Mouse (Mus musculus) heart, adult 8-10 months (tissue): ENCODE data around the gene Ece2. TPM values are rescaled to one million over a fixed set of nuclear protein-coding genes. Genes with fewer than 3 reads are reported as not detected.

Source experiments
- DNase-seq: peaks from one replicate; pipeline ENCODE4 v3.0.0; 2022; ENCODE audit warnings: low spot score
- microRNA-seq: library from miRNA; unstranded; fragments of <30 nt; microRNA quantifications from one replicate; pipeline ENCODE4 v1.2.0, GENCODE M21; 2022
- total RNA-seq, 4 experiments: library from RNA; stranded (reverse); gene quantifications; 2 replicates each; pipeline ENCODE4 v1.2.4; 2022

Ece2 gene
- total RNA-seq, 4 experiments from 2014 or later = 0.63 to 0.90 (median 0.73) TPM

DNA sequence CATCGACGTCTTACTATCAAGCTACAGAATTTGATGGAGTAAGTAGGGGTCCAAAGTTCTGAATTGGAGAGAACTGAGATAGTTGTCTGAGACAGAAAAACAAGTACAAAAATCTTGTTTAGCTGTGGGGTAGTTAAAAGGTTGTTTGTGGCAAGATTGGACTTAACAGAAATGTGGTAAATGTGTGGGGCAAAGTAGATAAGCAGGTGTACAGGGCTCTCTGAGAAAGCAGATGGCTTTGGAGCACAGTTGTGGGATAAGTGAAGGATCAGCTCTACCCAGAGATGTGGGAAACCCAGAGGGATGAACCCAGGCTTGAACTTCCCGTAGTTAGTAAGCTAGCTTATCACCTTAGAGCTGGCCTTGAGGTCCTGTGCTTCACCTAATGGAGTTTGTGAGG lies 61.1 kb downstream of the Ece2 start:
- DNase-seq = no peak

DNA sequence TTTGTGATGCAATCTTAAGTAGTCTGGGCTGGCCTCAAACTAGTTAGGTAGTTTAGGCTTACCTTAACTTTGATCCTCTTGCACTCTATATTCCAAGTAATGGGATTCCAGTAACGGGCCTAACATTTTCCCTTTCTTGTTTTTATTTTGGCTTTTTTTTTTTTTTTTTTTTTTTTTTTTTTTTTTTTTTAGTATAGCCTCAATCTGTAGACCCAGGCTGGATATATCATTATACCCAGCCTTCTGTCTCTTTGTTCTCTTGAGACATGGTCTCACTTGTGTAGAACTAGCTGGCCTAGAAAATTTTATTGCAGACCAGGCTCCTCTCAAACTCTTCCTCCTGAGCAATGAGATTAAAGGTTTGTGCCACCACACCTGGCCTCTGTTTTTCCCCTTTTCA lies 62.0 kb downstream of the Ece2 start:
- DNase-seq = no peak

DNA sequence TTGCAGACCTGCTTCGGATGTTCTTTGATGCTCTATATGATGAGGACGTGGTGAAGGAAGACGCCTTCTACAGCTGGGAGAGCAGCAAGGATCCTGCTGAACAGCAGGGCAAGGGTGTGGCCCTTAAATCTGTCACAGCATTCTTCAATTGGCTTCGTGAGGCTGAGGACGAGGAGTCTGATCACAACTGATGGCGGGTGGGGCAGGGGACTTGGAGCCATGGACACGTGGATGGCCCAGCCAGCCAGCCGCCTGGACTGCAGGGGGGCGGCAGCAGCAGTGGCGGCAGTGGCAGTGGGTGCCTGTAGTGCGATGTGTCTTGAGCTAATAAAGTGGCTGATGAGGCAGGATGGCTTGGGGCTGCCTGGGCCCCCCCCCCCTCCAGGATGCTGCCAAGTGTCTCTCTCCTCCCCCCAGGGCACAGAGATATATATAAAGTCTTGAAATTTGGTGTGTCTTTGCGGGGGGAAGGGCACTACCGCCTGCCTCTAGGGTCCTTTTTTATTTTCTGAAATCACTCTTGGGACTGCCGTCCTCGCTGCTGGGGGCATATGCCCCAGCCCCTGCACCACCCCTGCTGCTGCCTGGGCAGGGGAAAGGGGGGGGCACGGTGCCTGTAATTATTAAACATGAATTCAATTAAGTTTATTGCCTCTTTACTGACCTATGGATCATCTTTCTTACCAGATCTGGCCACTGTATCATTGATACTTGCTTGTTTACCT lies 62.8 kb downstream of the Ece2 start:
- DNase-seq = no peak

DNA sequence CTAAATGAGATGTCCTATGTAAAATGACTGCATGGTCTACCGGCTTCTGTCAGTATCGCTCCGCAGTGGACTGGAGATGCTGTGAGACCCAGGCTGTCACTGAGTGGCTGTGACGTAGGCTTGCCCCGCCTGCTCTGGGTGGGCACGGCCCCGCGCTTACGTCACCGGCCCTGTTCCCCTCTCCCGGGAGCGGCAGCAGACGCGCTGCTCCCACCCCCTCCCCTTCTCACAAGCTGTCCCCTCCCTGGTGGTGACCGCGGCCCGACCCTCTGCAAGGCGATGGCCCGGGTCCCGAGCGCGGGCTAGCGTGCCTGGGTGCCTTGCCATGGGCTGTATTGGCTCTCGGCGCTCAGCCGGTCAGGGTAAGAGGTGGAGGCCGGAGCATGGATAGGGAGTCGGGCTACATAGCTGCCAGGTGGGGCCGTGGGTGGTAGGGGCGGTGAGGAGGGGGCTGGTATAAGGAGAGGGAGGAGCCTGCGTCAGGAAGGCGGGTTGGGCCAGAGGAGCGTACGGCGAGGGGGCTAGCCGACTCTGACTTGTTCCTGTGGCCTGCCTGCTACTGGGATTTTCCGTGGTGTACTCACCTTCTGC lies 63.6 kb downstream of the Ece2 start, which contains the start of gene Fam131a:
TSS of gene Fam131a (plus strand) at position 131 of the 591 bp plus-strand sequence.
- peak; percentile 91 for DNase-seq

DNA sequence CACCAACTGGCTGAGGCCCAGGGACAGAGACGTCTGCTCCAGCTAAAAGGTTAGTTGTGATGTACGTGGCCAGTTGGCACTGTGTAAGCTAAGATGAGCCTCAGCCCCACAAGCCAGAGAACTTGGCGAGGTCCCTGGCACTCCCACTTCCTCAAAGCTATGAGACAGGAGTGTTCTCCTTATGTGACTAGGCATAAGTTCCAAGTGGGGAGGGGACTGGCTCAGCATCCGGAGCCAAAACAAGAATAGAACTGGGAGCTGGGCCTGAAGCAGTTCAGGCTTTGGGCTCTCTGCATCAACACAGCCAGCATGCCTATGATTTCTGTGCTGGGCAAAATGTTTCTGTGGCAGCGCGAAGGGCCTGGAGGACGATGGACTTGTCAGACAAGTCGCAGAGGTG lies 65.2 kb downstream of the Ece2 start:
- peak; percentile 66 for DNase-seq

DNA sequence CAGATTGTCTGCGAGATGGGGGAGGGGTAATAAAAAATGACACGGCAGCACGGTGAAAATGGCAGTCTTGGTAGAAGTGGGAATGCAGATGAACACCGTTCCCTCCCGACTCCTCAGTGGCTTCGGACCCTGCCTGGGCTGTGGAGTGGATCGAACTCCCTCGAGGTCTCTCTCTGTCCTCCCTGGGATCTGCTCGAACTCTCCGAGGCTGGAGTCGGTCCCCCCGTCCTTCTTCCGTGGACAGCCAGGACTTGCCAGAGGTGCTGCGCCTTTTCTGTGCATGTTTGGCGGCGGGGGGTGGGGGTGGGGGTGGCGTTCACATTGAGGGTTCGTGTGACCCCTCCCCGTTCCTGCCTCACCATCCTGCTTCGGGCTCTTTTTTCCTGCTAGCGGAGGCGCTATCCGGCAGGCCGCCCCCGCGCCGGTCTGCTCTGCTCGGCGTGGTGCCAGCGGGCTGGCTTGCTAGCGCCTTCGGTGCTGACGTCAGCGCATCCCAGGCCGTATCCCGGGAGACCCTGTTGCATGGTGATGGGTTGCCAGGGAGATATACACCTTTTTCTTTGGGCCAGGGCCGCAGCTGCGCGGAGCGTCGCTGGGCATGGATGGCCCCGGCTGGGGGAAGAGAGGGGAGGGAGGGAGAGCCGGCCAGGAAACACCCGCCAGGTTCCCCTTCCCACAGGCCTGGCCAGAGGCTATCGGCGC lies 66.1 kb downstream of the Ece2 start:
- peak; percentile 87 for DNase-seq

Small RNAs within 50 kb of the gene (microRNA-seq; reads per million reads assigned to microRNA genes)
- gene Mir1224 = 0.84 reads per million

Other genes with a start within 250 kb of the Ece2 start
- gene Abcc5, start 203.4 kb upstream of the Ece2 start, total RNA-seq = 10 to 100 TPM; 26.5 to 31.1 (median 27.8) TPM
- gene Eif2b5, start 131.0 kb upstream of the Ece2 start, total RNA-seq = 10 to 100 TPM; 50.5 to 59.7 (median 55.2) TPM
- 10 to 100 TPM; 45.9 to 51.0 (median 48.2) TPM for gene Dvl3, start 112.8 kb upstream of the Ece2 start, total RNA-seq
- gene Ap2m1, start 94.3 kb upstream of the Ece2 start, total RNA-seq = 100 to 1,000 TPM; 186 to 215 (median 203) TPM
- 10 to 100 TPM; 62.4 to 85.5 (median 78.0) TPM for gene Abcf3, start 81.3 kb upstream of the Ece2 start, total RNA-seq
- under 1 TPM in 3 of 4 experiments, not detected in 1; 0.49 to 0.71 (median 0.69) TPM for gene Vwa5b2, start 40.4 kb upstream of the Ece2 start, total RNA-seq
- 1 to 10 TPM; 5.9 to 8.2 (median 7.6) TPM for gene Eef1akmt4, start 18.2 kb upstream of the Ece2 start, total RNA-seq
- gene Gm49333, start 18.2 kb upstream of the Ece2 start, total RNA-seq = not detected
- 10 to 100 TPM in 1 of 4 experiments, 1 to 10 TPM in 3; 7.3 to 11.2 (median 8.9) TPM for gene Alg3, start 18.1 kb upstream of the Ece2 start, total RNA-seq
- gene Camk2n2, start 8.5 kb upstream of the Ece2 start, total RNA-seq = 1 to 10 TPM in 3 of 4 experiments, under 1 TPM in 1; 0.79 to 1.7 (median 1.3) TPM
- gene Psmd2, start 21.8 kb downstream of the Ece2 start, total RNA-seq = 100 to 1,000 TPM; 198 to 209 (median 203) TPM
- gene Eif4g1, start 38.5 kb downstream of the Ece2 start, total RNA-seq = 100 to 1,000 TPM; 388 to 519 (median 472) TPM
- 10 to 100 TPM; 26.2 to 47.4 (median 33.0) TPM for gene Fam131a, start 63.4 kb downstream of the Ece2 start, total RNA-seq
- 10 to 100 TPM in 1 of 4 experiments, 1 to 10 TPM in 3; 7.8 to 11.2 (median 9.1) TPM for gene Polr2h, start 87.8 kb downstream of the Ece2 start, total RNA-seq
- gene Clcn2, start 87.9 kb downstream of the Ece2 start, total RNA-seq = 1 to 10 TPM; 1.5 to 3.3 (median 2.1) TPM
- 1 to 10 TPM; 1.4 to 3.3 (median 2.9) TPM for gene Chrd, start 103.3 kb downstream of the Ece2 start, total RNA-seq
- under 1 TPM in 3 of 4 experiments, not detected in 1; 0.27 to 0.31 (median 0.28) TPM for gene Thpo, start 104.7 kb downstream of the Ece2 start, total RNA-seq